Mouse (Mus musculus) retina, postnatal 1 day (tissue): Measurements from ENCODE around the gene Map2k5.

Source experiments
- DNase-seq: peaks from one replicate; pipeline ENCODE4 v3.0.0-alpha.2; 2012

Map2k5 gene

DNA sequence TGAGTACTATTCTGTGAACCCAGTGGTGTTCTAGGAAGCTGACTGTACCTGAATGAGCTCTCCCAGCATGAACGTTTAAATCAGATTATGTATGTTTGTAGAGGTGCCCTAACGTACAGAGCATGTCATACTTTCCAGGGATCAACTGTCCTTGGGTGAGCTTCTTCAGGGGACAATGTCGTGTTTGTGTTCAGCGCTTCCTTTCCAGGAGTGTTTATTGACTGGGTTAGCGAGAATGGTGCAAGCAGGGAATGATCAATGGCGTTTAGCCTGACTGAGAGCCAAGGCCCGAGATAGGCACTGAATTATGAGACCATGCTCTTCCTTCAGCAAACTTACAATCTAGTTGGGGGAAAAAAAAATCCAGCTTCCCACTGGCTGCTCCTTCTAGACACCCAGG lies 193.8 kb downstream of the Map2k5 start:
- DNase-seq: no peak

DNA sequence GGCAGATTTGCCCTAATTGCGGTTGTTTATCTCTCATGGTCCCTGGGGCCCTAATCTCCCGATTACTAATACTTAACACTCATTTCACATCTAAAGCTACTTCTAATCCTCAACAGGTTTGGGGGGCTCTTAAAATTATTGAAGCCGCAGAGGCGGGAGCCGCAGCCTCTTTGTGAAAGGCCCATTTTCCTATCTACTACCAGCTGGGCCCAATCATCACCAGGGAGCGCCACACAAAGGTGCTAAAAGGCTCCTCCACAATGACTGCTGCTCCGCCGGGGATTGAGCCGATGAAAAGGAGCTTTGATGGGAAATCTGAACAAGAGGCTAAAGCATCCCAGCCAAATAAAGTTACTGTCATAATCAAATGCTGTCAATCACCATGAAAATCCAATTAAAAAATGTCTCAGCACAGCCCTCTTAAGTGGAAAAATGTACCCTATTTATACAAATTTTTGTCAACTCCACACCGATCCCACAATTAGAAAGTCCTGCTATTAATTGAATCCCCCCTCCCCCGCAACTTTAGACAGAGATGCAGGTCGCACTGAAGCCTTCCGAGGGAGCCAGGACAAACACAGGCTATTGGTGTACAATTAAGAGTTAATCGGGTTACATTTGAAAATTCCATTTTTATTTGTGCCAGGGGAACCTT lies 195.3 kb downstream of the Map2k5 start:
- peak; percentile 69 for DNase-seq

DNA sequence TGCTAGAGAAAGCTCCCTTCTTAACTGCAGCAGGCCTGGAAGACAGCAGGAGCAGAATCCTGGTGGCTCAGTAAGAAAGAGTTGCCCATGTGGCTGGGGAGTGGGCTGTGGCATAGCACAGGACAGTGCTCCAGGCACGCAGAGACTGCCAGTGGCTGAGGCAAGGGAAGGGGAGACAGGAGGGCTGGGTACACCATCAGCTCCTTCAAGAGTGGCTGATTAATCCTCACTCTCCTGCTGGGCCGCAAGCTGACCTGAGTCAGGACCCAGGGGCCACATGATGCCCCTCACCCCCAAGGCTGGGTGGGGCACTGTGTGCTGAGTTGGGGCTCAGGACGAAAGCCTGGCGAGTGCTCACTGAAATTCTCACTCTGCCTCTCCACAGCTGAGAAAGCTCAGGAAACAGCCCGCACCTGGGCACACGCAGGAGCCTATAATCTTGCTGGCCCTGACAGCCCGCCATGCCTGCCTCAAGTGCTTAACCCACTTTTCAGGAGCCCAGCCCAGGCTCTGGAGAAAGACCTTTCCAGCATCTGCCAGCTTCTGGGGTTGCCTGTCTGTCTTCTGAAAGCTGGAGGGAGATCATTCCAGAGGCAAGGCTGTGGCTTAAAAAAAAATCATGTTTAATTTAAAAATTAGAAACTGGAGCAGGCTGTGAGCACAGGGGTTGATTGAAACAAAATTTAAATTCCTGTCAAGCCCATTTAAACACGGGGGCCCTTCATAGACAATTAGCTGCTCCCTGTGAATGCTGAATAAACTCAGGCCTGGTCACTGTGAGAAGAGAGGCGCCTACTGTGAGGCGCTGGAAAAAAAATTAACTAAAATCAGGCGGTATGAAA lies 196.1 kb downstream of the Map2k5 start:
- DNase-seq: peak; percentile 66

DNA sequence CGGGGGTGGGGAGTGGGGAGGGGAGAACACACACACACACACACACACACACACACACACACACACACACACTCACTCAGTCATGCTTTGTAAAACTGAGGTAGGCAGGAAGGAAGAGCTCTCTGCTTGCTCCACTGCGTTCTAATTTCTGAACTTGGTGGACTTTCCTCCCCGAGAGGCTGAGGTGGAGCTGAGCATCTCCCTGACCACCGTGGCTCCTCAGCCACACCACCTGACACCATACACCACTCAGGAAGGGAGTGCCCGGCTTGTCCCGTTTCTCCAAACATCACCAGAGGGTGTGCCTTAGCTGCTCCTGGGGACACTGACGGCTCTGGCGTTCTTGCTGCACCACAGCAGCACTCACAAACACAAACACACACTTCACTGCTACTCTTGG lies 199.4 kb downstream of the Map2k5 start:
- no peak for DNase-seq

DNA sequence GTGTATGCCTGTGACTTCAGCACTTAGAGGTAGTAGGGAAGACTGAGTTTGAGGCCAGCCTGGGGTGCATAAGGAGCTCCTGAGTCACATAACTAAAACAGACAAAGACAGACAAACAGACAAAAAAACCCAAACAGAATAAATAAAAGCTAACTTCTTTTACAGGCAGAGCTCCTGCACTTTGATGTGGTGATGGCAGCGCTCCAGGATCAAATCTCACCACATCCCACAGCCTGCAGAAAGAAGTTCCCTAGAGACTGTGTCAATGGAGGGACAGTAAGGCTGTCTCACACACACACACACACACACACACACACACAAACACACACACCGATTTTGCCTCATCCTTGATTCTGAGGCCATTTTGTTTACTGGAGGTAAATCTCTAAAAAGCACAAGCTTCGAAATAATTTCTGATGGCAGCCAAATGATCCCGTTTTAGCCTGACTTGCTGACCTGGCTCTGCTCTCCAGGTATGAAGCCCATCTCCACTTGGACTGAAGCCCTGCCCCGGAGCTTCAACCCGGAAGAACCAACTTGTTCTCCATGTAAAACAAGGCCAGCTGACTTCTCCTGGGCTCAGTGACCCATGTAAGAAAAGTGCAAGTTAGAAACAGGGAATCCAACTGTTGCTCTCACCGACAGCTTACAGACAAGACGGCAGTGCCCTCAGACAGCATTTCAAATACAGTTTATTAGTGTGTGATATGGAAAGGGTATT lies 203.5 kb downstream of the Map2k5 start:
- DNase-seq: no peak

DNA sequence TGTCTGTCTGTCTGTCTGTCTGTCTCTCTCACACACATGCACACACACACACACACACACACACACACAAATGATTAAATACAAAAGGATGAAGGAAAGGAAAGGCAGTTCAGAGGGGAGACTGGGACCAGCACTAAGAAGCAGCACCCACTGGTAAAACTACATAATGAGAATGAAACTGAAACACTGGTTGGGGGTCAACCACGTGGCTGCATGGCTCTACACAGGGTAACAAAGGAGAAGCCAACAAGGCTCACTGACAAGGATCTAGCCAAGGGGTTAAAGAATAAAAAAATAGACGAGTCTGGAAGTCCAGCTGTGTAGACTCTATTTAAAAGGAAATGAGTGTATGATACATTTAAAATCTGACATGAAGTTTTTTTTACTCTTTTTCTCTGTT lies 205.8 kb downstream of the Map2k5 start:
- no peak for DNase-seq

DNA sequence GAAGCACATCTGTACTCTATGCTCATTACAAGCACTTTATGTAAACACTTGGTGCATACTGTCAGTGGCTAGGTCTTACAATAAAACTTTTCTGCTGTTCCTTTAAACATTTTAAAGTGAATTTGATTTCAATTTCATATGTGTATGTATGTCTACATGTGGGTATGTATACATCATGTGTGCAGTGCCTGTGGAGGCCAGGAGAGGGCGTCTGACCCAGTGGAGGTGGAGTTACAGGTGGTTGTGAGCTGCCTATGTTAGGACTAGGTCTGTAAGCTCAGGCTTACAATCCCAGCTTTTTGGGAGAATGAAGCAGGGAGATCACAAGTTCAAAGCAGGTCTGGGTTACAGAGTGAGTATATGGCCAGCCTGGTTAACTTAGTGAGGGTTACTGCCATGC lies 208.6 kb downstream of the Map2k5 start:
- DNase-seq: no peak

DNA sequence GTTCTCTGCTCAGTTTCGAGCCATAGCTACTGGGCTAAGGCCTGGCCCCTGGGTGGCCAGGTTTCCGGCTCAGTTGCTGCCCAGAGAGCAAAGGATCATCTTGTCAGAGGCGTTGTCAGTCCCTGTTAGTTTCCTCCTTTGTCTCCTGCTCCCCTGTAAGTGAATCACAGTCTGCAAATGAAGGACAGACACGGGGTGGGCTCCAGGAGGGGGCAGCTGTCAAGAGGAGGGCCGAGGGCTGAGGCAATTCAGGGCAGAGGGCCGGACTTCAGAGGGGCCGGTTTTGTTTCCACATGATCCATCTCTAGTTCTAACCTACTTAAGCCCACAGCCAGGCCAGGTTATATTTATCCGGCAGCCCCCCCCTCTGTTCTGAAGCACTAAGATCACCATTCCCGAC lies 212.6 kb downstream of the Map2k5 start:
- peak; percentile 66 for DNase-seq

DNA sequence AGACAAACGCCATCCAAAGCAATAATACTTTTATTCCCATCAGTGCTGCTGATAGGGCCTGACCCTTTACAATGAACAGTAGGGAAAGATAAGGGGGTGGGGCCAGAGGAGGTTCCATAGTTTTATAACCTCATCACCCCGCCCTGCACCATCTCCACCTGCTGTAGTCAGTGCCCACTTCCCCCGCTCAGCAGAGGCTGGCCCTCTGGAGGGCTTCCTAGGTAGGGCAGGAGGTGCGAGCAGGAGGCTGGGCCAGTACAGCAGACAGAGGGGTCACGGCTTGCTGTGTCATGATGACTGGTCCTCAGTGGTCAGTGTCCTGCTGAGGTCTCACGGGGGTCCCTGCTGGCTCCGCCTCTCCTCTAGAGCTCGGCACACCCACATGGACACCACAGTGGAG lies 213.9 kb downstream of the Map2k5 start:
- peak; percentile 21 for DNase-seq

DNA sequence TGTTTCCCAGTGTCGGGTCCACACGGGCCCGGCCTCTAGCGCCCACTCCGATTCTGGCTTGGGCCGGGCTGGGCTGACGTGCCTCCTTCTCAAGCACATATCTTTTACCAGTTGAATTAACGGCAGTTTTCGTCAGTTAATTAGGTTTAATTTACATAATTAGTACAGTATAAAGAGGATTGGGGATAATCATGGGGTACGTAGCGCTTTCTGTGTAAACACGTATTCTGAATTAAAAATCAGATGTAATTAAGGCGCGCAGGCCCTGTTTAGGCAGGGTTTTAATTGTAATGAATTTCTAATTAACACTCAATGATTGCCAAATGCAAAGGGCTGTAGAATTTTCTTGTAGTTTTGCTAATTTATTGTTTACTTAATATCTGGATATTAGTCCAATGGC lies 225.8 kb downstream of the Map2k5 start:
- no peak for DNase-seq

DNA sequence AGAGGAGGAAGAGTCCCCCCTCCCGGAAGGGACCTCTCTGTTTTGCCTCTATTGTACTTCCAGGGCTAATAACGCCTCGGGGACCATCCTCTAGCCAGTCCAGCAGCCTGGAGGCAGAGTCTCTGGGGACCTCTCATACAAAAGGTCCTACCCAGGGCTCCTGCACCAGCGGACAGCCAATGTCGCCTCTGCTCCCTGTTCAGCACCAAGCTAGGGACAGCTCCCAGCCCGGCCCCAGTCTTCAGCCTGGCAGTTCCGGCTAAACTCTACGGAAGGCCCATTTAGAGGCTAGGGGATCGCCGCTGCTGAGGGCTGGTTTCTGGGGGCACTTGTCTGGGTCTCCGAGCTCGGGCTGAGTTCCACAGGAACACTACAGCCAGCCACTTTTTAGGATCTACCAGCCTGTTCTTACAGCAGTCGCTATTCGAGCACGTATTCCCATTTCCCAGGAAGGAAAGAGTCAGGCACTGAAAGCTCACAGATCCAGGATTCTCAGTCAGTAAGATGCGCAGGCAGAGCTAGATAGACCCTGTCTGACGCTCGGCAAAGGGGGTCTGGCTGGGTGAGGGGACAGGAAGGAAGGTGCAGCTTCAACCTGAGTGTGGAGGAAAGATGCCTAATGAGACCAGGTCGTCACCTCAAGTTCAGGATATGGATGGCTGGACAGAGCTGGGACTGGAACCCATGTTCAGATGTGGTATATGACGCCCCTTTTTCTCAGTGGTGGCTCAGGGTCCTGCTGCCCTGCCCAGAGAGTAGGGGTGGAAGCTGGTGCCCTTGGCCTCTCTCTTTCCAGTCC lies 226.4 kb downstream of the Map2k5 start:
- DNase-seq: peak; percentile 86

DNA sequence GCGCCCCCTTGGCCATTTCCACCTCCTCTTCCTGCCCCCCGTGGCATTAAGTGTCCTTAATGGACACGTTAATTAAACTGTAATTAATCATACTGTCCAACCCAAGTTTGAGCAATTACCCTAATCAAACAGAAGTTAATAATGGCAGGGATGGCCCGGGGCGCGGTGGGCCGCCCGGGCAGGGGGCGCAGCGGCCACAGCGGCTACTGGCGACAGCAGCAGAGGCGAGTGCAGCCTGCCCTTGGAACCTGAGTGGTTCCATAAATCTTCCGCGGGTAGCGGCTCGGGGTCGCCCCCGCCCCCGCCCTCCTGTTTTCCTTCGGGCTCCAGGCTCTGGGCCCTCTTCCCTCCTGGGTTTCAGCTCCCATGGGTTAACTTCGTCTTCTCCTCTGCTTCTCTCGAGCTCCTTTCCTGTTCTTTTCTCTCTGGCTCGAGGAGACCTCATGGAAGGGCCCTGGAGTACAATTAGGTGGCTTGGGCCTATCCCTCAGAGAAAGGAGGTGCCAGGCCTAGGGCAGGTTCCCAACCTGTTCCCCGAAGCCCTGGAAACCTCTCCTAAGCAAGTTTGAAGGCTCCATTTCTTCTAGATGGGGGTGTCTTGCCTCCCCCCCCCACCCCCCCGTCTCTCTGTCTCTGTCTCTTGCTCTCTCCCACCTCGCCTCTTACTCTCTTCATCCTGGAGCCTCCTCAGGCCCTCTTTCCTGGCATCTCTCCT lies 227.5 kb downstream of the Map2k5 start:
- no peak for DNase-seq

DNA sequence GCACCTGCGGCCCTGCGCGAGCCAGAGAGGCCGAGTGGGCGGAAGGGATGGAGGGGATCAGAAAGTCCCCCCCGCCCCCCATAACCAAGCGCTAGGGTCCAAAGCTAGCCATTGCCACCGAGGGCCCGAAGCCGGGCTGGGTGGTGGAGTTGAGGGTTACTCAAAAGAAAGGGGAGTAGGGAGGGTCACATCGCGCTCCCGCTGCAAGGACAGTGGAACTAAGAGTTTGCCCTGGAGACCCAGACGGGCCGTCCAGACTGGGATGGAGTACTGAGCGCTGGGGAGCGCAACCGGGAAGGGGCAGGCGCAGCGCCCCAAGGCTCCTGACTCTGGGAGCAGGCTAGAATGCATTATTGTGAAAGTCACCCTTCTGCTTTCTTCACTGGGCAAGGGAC lies 228.3 kb downstream of the Map2k5 start:
- peak; percentile 21 for DNase-seq

DNA sequence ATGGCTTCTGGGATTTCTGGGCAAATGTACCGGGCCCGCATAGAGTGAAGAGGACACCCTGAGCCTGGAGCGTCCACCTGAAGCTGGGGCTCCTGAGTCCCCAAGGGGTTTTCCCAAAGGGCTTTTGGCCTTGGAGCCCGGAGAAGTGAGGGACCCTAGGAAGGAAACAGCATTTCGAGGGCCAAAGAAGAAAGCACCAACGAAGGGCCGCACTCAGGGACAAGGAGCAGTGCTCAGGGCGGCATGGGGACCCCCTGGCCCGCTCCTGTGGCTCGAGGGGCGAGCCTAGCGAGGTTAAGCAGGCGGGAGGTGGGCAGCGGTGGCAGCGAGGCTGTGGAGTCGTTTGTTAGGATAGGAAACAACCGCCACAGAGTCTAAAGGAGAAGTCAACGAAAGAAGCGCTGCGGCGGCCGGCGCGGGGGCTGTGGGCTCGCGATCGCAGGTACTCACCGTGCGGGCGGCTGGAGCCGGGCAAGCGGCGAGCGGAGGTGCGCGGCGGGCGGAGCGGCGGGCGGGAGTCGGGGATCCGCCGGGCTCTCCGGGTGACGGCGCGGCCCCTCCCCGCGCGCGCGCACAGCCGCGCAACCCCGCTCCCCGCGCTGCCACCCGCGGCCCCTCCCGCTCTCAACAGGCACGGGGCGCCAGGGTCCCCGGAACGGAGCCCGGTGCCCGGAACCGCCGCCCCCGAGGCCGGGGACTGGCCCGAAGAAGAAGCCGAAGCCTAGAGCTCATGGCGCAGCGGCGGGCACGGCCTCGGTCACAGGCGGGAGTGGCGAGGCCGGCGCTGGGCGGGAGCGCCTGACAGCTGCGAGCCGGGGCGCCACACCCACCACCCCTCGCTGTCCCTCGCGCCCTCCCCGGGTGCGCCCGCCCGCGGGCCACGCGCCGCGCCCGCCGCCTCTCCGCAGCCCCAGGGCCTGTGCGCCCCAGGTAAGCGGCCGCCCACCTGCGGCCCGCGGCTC lies 229.0 kb downstream of the Map2k5 start, which contains the start of gene Skor1:
TSS of gene Skor1 (minus strand) at position 552 of the 962 bp plus-strand sequence.
- DNase-seq: peak; percentile 58

DNA sequence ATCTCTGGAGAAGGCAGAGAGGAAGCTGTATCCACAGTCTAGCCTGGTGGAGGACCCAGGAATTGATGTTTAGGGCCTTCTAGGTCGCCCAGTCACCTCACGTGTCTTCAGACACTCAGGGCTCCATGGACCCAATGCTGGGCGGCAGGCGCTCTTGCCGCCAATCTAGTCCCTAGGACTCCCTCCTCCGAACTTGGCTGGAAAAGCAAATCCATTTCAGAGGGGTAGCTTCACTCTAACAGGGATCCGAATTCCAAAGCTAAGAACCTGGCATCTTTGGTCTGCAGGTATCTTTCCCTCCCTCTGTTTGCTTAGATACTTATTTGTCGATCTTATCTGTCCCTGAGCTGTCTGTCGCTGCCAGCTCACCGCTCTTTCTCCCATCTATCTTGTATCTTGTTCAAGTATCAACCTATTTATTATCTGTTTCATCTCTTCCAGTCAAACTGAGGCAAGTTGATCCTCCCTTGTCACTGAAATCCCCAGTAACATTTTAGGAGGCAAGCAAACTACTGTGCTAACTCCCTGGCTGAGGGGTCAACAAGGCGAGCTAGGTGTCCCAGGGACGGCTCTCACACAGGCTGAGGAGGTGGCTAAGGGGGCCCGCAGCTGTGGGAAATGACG lies 229.8 kb downstream of the Map2k5 start:
- peak; percentile 34 for DNase-seq

DNA sequence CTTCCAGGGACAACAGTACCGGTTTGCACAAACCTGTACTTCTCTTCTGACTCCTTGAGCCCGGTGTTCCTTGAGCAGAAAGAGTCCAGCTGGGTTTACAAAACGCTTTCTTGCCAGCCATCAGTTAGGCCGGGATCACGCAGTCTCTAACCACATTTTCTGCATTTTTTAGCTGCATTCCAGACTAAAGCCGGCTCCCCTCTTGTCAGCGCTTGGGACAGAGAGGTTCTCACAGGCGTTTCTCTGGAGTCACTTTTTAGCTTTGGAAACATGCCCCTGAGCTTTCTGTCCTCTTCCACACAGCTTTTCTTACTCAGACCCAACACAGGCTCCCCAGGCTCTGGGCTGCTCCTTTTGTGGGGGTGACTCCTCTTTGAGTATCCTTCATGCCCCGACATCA lies 230.4 kb downstream of the Map2k5 start:
- no peak for DNase-seq

DNA sequence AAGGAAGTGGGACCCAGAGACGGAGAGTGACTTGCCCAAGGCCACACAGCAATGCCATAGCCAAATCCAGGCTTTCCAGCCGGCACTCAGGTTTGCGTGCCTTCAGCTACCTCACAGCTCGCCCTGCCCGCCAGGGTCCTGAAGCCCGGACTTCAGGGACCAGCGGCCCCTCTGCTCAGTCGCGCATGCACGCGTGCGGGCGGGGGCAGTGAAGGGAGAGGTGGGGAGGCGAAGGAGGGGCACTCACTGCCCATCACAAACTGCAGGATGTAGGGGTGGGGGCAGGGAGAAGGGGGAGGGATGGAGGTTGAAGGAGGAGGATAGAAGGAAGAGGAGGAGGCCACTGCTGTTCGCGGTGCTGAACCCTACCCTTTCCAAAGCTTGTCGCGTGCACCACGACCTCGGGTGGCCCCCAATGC lies 230.8 kb downstream of the Map2k5 start:
- peak; percentile 40 for DNase-seq

DNA sequence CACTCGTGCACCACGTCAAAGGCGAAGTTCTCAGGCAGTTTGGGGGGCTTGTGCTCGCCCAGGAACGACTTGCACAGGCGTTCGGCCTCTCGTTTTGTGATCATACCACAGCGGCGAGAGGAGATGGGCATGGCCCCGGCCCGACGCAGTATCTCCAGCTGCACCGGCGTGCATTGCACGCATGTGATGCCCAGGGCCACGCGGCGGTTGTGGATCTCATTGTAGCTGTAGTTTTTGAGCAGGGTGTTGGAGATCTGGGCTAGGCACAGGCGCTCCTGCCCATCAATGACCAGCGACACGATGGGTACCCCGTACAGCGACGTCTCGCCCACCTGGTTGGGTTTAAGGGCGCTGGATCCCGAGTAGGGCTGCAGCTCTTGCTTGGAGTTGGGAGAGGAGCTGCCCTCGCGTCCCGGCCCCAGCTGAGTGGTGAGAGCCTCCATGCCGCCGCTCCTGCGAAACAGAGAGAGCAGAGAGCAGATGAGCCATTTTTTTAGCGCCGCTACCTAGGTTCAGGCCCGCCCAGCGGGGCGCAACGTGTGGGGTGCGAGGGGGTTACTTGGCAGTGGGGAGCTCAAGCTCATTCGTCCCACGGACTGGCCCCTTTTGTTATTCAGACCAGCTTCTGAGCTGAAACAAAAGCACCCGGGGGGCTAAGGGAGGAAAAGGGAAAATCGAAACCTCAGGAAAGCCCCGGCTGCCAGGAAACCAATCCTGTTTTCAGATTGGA lies 231.4 kb downstream of the Map2k5 start:
- DNase-seq: peak; percentile 42

DNA sequence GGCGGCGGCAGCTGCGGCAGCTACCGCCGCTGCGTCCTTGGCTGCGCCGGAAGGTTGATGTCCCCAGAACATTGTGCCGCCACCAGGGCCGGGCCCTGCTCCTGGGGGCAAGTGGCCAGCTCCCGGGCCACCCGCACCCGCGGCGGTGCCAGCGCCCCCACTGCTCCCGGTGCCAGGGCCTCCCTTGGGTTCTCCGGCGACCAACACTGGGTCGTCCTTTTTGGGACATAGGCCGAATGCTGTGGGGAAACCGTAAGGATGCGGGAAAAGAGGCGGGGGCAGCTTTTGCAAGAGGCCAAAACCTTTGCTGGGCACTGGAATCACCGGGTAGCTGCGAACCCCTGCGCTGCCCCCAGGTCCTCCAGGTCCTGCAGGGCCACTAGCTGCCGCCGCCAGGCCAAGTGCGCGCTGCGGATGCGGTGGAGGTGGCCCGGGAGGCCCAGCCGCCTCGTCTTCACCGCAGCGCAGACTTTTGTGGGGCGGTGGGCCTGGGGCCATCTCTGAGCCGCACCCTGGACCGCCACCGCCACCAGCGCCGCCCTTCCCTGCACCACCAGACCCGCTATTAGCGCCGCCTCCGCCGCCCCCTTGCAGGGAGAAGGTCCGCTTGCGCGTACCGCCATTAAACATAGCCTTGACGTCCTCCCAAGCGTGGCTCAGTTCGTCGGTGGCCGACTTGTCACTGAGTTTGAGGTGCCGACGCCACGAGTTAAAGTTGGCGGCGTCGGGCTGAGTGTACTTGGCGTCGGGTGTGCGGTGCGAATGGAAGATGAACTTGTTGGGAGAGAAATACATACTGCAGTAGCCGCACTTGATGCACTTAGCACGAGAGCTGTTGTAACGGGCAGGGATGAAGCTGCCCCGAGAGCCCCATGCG lies 232.2 kb downstream of the Map2k5 start:
- DNase-seq: peak; percentile 45
